Mouse (Mus musculus) limb, embryonic 10.5 days (tissue): ENCODE results near the gene Ikbkg. TPM values are rescaled to one million over a fixed set of nuclear protein-coding genes. Genes with fewer than 3 reads are reported as not detected.
"Not testable (repeated sequence)": the region's sequence is repeated elsewhere in the genome, so short reads cannot be mapped to it uniquely, and the experiment has no call there.

Experiments
- DNase-seq: peaks from one replicate; pipeline ENCODE4 v3.0.0-alpha.2; 2017; ENCODE audit warnings: low spot score
- H3K27ac ChIP-seq: fragments of 300-500 bp; sonication (generic); 2 replicates; pipeline ENCODE4 v1.5.1; 2016; ENCODE audit warnings: mild to moderate bottlenecking
- H3K27me3 ChIP-seq: fragments of 300-500 bp; sonication (generic); 2 replicates; pipeline ENCODE4 v1.6.1; 2016; ENCODE audit warnings: low read depth, mild to moderate bottlenecking; ENCODE audit not compliant: poor library complexity, severe bottlenecking
- H3K36me3 ChIP-seq: fragments of 300-500 bp; sonication (generic); 2 replicates; pipeline ENCODE4 v1.6.1; 2016; ENCODE audit warnings: mild to moderate bottlenecking, moderate library complexity
- H3K4me1 ChIP-seq: fragments of 300-500 bp; sonication (generic); 2 replicates; pipeline ENCODE4 v1.6.1; 2016
- H3K4me3 ChIP-seq: fragments of 300-500 bp; sonication (generic); 2 replicates; pipeline ENCODE4 v1.5.1; 2016; ENCODE audit warnings: mild to moderate bottlenecking, moderate library complexity
- H3K9me3 ChIP-seq: fragments of 300-500 bp; sonication (generic); replicated peaks from 2 replicates; pipeline ENCODE4 v1.6.1; 2016; ENCODE audit warnings: mild to moderate bottlenecking
- WGBS: fragments of 180-500 bp; shearing (Covaris S2); methylation state at CpG from one replicate; pipeline ENCODE4 v1.1.7; 2016; 5-methylcytosine and 5-hydroxymethylcytosine counted together
- polyA plus RNA-seq: library from polyadenylated mRNA; unstranded; fragments of >200 nt; fragmentation: Nextera tagmentation; extraction: Ambion mirVana; gene quantifications from 2 replicates; pipeline ENCODE4 v1.2.1, GENCODE M21; 2016

Ikbkg gene
- polyA plus RNA-seq: 16.7 and 17.8 TPM in 2 replicates

DNA sequence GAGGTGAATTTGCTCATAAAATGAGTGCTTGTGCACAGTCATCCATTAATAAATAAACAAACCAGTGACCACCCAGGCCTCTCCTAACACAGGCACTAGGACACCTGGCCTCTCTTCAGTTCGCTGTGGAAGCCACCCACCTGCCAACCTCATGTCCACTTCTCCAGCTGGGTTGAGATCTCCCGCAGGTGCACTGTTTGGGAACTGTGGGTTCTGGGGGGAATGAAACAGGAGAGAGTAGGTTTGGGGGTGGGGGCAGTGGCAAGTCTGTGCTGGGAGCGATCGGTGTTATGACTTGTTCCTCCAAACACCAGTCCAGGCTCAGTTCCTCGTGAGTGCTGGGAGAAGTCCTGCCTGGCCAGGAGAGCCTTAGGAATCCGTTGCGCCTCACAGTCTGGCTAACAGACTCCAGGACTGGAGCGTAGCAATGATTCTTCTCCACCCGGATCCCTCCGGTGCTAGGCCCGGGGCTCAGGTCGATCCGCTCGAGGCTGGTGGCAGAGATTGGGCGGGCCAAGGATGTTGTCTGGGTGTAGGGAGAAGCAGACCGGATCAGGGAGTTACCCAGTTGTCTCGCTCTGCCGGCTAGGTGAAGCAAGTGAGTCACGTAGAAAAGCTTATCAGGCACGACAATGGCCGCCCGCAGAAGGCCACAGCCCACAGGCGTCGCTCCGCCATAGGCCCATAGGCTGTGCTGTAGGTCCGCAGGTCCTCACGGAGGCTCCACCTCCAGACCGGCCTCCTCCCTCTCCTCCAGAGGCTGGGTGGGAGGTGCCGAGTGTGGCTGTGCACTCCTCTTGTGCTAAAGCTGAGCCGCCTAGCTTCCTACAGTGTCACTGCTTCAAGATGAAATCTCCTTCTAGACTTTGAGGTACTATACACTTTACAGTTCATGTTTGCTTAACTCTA lies at the start of gene Ikbkg, which contains the start of gene Fam3a:
Gene Ikbkg (plus strand): TSS at position 756 of the 909 bp plus-strand sequence.
Gene Fam3a (minus strand): TSS at position 738 of the 909 bp plus-strand sequence.
- peak; percentile 73 for DNase-seq
- WGBS: 17% methylated on average over 30 of the region's 30 CpGs
- Histone ChIP-seq H3K4me3 (peak within 1 kb of the TSS; percentile 60), H3K27ac (peak within 1 kb of the TSS; percentile 93), H3K9me3 (no peaks in the 10 kb centered on the region), H3K4me1 (peaks cover 7% of the 10 kb centered on the region), H3K36me3 (peaks cover 7% of the 10 kb centered on the region; the same call in 1 of the 2 replicates), H3K27me3 (peaks cover 12% of the 10 kb centered on the region; the same call in 1 of the 2 replicates)

DNA sequence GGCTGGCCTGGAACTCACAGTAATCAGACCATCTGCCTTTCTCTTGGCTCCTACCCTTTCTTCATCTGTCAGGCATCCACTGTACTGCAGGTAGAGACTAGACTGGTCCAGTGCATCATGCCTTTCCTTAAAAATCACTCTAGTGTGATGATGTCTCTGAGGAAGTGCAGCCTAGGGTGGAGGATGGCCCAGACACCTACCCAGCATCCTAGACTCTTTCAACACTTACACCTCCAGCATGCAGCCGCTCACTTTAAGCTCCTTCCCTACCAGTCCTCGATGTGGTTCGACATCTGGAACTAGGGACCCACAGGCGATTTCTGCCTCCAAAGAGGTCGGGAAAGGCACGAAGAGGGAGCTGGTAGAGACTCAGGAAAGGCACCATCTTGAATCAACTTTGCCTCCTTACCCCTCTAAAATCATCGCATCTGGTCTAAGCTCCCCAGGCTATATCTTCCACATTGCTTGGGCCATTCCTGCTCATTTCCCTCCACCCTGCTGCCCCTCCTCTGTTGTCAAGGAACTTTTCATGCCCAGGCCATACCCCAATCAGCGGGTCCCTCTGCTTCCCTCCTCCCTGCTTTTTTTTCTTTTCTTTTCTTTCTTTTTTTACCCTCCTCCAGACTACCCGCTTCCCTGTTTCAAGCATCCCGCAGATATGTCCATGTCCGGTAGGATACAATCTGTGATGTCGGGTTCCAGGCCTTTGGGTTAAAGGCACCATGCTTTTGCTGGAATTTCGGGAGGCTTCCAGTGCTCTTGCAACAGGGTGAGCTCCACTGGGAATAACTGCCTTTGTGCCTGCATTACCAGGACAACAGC lies 40.2 kb upstream of the Ikbkg start:
- H3K4me3 ChIP-seq: peak overlapping the region; percentile 56
- DNase-seq: no peak
- H3K4me1 ChIP-seq: no peaks in the 10 kb centered on the region
- no peaks in the 10 kb centered on the region for H3K36me3 ChIP-seq
- H3K9me3 ChIP-seq: no peaks in the 10 kb centered on the region
- 25% methylated on average over 13 of the region's 13 CpGs for WGBS
- H3K27me3 ChIP-seq: no peaks in the 10 kb centered on the region
- peak overlapping the region; percentile 80 for H3K27ac ChIP-seq

DNA sequence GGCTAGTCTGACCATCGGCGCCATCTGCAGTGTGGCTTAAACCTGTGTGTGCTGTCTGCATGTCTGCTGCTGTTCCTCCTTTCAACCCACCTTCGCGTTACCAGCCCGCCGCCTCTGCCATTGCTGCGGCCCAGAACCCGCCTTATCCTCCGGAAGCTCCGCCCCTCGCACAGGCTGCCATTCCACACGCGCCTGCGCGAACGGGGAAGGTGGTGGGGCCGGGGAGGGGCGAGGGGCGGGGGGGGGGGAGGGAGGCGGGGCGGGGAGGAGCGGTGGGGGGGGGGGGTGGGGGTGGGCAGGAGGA lies 39.7 kb upstream of the Ikbkg start, which contains the start of gene Lage3:
Gene Lage3 (minus strand): TSS at position 152 of the 304 bp plus-strand sequence.
- peak within 1 kb of the TSS; percentile 56 for H3K4me3 ChIP-seq
- no peaks in the 10 kb centered on the region for H3K4me1 ChIP-seq
- 10% methylated on average over 9 of the region's 22 CpGs for whole genome bisulfite sequencing
- peak; percentile 75 for DNase-seq
- H3K9me3 ChIP-seq: no peaks in the 10 kb centered on the region
- H3K27me3 ChIP-seq: no peaks in the 10 kb centered on the region
- no peaks in the 10 kb centered on the region for H3K36me3 ChIP-seq
- peak within 1 kb of the TSS; percentile 80 for H3K27ac ChIP-seq

DNA sequence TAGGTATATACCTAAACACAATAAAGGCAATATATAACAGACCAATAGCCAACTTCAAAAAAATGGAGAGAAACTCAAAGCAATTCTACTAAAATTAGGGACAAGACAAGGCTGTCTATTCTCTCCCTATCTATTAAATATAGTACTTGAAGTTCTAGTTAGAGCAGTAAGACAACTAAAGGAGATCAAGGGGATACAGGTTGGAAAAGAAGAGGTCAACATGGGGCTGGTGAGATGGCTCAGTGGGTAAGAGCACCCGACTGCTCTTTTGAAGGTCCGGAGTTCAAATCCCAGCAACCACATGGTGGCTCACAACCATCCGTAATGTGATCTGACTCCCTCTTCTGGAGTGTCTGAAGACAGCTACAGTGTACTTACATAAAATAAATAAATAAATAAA lies 36.0 kb upstream of the Ikbkg start:
- WGBS: 88% methylated on average over 3 of the region's 3 CpGs
- H3K4me3 ChIP-seq, H3K27me3 ChIP-seq, H3K27ac ChIP-seq, H3K9me3 ChIP-seq, DNase-seq, H3K4me1 ChIP-seq, H3K36me3 ChIP-seq: not testable (repeated sequence)

DNA sequence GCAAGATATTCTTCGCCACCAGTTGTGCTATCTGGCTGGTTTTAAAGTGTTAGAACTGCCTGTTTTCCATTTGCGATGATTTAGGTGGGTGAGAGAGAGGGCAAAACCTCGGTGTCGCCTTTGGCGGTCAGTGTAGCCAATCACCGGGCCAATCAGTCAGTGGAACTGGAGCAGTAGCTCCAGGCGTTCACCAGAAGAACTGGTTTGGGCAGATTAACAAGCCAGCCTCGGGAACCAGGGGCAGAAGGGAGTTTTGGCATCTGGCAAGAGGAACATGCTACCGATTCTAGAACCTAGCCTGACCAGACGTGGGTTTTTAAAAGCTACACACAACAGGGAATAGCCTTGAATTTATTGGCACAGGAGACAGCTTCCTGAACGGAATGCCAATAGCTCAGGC lies 33.9 kb upstream of the Ikbkg start:
- no peak for DNase-seq
- H3K36me3 ChIP-seq: no peaks in the 10 kb centered on the region

DNA sequence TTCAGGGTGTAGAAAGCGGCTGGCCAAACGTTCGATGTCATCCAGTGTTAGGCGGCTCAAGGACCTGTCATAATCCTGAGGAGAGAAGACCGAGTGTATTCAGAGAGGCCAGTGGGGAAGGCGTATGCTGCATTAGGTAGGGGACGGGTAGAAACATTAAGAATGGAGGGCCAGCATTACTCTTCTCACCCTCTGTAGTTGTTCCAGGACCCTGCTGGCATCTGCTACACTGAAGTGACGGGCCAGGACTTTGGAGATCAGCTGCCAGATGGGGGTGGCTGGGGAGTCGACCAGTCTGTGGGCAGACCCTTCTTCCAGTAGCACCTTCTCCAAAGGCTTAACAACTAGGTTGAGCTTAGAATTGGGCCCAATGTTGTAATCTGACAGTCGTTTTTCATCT lies 25.6 kb upstream of the Ikbkg start:
- peaks cover 17% of the 10 kb centered on the region; the same call in 1 of the 2 replicates for H3K27me3 ChIP-seq
- no peaks in the 10 kb centered on the region for H3K9me3 ChIP-seq
- no peak for DNase-seq
- peak overlapping the region; percentile 85 for H3K27ac ChIP-seq
- WGBS: 71% methylated on average over 10 of the region's 10 CpGs
- H3K4me1 ChIP-seq: peaks cover 7% of the 10 kb centered on the region; the same call in 1 of the 2 replicates
- H3K36me3 ChIP-seq: peaks cover 30% of the 10 kb centered on the region
- peak overlapping the region; percentile 66 for H3K4me3 ChIP-seq

More for the DNA sequence above, 33.9 kb upstream of the Ikbkg start:
- Histone ChIP-seq H3K4me1 (no peaks in the 10 kb centered on the region), H3K9me3 (no peaks in the 10 kb centered on the region), H3K4me3 (no peak overlapping the region), H3K27ac (no peak overlapping the region), H3K27me3 (no peaks in the 10 kb centered on the region)
- 39% methylated on average over 11 of the region's 11 CpGs for WGBS

- Histone ChIP-seq H3K9me3 (no peaks in the 10 kb centered on the region), H3K27ac (peak overlapping the region; percentile 85), H3K27me3 (peaks cover 17% of the 10 kb centered on the region; the same call in 1 of the 2 replicates), H3K4me1 (peaks cover 7% of the 10 kb centered on the region; the same call in 1 of the 2 replicates), H3K36me3 (peaks cover 30% of the 10 kb centered on the region), H3K4me3 (peak overlapping the region; percentile 66)
- WGBS: 7% methylated on average over 44 of the region's 49 CpGs
- DNase-seq: peak; percentile 78
Observed at GRCm38 (mm10) chrX:74368209-74368909, 24.7 kb upstream of the Ikbkg start.

DNA sequence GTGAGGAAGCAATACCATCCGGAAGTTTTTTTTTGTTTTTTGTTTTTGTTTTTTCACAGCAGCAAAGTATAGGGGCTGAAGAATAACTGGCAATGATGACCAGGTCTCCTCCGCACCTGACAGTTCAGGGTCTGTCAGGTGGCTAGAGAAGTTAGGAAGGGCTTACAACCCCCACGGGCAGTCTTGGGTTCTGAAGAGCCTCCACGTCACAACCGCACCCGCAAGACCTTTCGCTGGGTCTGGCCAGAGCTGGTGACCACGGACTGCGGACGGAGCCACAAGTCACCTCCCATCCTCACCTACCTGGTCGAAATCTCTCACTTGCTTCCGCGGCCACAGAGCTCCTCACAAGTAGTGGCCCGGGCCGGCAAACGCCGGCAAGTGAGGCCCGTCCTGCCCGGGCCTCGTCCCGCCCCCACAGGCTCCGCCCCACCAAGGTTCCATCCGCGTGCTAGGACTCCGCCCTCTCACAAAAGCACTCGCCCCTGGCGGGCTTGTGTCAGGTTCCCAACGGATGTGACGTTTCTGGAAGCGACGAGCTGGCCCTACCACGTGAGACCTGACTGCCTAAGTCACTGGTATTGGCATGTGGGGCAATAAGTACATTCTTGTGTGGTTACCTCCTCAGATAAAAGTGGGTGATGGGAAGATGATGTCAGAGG lies 20.1 kb upstream of the Ikbkg start, which contains the start of the genes Ubl4a and Slc10a3:
Gene Ubl4a (minus strand): TSS at position 331 of the 662 bp plus-strand sequence.
Gene Slc10a3 (minus strand): TSS at position 462 of the 662 bp plus-strand sequence.
- Histone ChIP-seq H3K27me3 (peaks cover 5% of the 10 kb centered on the region; the same call in 1 of the 2 replicates), H3K9me3 (no peaks in the 10 kb centered on the region), H3K36me3 (peaks cover 13% of the 10 kb centered on the region), H3K27ac (peak within 1 kb of the TSS; percentile 68), H3K4me3 (peak within 1 kb of the TSS; percentile 55), H3K4me1 (peaks cover 5% of the 10 kb centered on the region; the same call in 1 of the 2 replicates)
- 15% methylated on average over 32 of the region's 32 CpGs for WGBS
- DNase-seq: peak; percentile 81

DNA sequence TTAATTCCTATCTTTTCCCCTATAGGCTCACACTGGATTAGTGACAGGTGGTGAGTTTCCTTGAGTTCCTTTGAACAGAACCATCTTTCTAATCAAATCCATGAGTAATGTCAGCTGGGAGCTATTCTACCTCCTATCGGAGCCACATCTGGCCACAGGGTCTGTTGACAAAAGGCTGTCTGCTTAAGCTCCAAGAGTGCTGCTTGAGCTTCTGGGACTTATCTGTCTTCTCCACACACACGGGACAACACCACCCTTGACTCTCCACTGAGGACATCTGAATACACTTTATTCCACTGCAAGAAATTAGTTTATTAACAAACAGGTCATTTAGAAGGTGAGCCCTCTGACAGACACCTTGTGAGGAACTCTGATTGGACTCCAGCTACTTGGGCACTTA lies 8.6 kb upstream of the Ikbkg start:
- no peak for DNase-seq
- WGBS: 77% methylated on average over 2 of the region's 2 CpGs
- H3K27ac ChIP-seq: no peak overlapping the region
- H3K27me3 ChIP-seq: peaks cover 15% of the 10 kb centered on the region; the same call in 1 of the 2 replicates
- H3K36me3 ChIP-seq: peaks cover 34% of the 10 kb centered on the region
- no peak overlapping the region for H3K4me3 ChIP-seq
- no peaks in the 10 kb centered on the region for H3K9me3 ChIP-seq
- no peaks in the 10 kb centered on the region for H3K4me1 ChIP-seq

GRCm38 (mm10) chrX:74388153-74388552 lies 4.9 kb upstream of the Ikbkg start:
- H3K27me3 ChIP-seq: peaks cover 22% of the 10 kb centered on the region; the same call in 1 of the 2 replicates
- H3K4me3 ChIP-seq: no peak overlapping the region
- H3K27ac ChIP-seq: no peak overlapping the region
- peaks cover 40% of the 10 kb centered on the region for H3K36me3 ChIP-seq
- H3K9me3 ChIP-seq: no peaks in the 10 kb centered on the region
- peaks cover 3% of the 10 kb centered on the region for H3K4me1 ChIP-seq
- no peak for DNase-seq

DNA sequence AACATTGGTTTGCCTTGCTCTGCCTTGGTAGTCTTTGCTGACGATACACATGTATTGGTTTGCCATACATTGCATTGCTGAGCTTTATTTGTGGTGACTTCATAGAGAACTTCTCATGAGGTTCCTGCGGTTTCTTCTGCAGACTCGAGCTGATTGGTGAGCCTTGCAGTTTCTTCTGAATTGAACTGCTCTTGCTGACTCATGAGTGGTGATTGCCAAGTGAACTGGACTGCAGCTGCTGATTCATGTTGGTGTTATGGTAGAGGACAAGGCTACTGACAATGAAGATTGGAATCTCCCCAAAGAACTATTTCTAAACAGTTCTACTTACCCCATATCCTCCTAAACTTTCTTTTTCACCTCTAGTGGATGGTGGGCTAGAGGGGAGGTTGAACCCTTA lies 7.0 kb downstream of the Ikbkg start:
- WGBS: 92% methylated on average over 3 of the region's 3 CpGs
- H3K4me1 ChIP-seq: no peaks in the 10 kb centered on the region
- no peaks in the 10 kb centered on the region for H3K9me3 ChIP-seq

GRCm38 (mm10) chrX:74408340-74408739 lies 15.2 kb downstream of the Ikbkg start:
- Histone ChIP-seq H3K4me3 (no peak overlapping the region), H3K9me3 (no peaks in the 10 kb centered on the region), H3K36me3 (peaks cover 15% of the 10 kb centered on the region), H3K27ac (no peak overlapping the region), H3K27me3 (peaks cover 5% of the 10 kb centered on the region; the same call in 1 of the 2 replicates), H3K4me1 (no peaks in the 10 kb centered on the region)
- WGBS: 76% methylated on average over 2 of the region's 2 CpGs
- no peak for DNase-seq

More for the DNA sequence above, 7.0 kb downstream of the Ikbkg start:
- Histone ChIP-seq H3K27ac (no peak overlapping the region), H3K27me3 (no peaks in the 10 kb centered on the region), H3K36me3 (no peaks in the 10 kb centered on the region), H3K4me3 (no peak overlapping the region)
- DNase-seq: no peak
